Mouse (Mus musculus) stomach, embryonic 15.5 days (tissue): ENCODE measurements around the gene Mon1a. TPM values are rescaled to one million over a fixed set of nuclear protein-coding genes. Genes with fewer than 3 reads are reported as not detected.
A peak's percentile ranks its signal among the peaks of the same experiment; 100 is the strongest.

Source experiments
- ATAC-seq: fragments of 200-750 bp; cut with Nextera tagmentation; 2 replicates; pipeline ENCODE4 v1.8.0; 2017; ENCODE audit warnings: low read depth, moderate number of reproducible peaks, moderate TSS enrichment; ENCODE audit not compliant: insufficient read depth, low FRiP score
- H3K27ac ChIP-seq: fragments of 300-500 bp; sonication (generic); 2 replicates; pipeline ENCODE4 v1.5.1; 2015; ENCODE audit warnings: mild to moderate bottlenecking, inconsistent platforms
- H3K27me3 ChIP-seq: fragments of 300-500 bp; sonication (generic); replicated peaks from 2 replicates; pipeline ENCODE4 v1.6.1; 2015; ENCODE audit warnings: inconsistent platforms
- H3K36me3 ChIP-seq: fragments of 300-500 bp; sonication (generic); 2 replicates; pipeline ENCODE4 v1.6.1; 2015; ENCODE audit warnings: inconsistent platforms
- H3K4me1 ChIP-seq: fragments of 300-500 bp; sonication (generic); 2 replicates; pipeline ENCODE4 v1.6.1; 2015; ENCODE audit warnings: inconsistent platforms
- H3K4me2 ChIP-seq: fragments of 300-500 bp; sonication (generic); 2 replicates; pipeline ENCODE4 v1.6.1; 2015; ENCODE audit warnings: mild to moderate bottlenecking, inconsistent platforms
- H3K4me3 ChIP-seq: fragments of 300-500 bp; sonication (generic); replicated peaks from 2 replicates; pipeline ENCODE4 v1.5.1; 2015; ENCODE audit warnings: inconsistent platforms
- H3K9ac ChIP-seq: fragments of 300-500 bp; sonication (generic); 2 replicates; pipeline ENCODE4 v1.6.1; 2015; ENCODE audit warnings: inconsistent platforms
- H3K9me3 ChIP-seq: fragments of 300-500 bp; sonication (generic); 2 replicates; pipeline ENCODE4 v1.6.1; 2016; ENCODE audit warnings: inconsistent platforms
- WGBS: fragments of 180-500 bp; shearing (Covaris S2); methylation state at CpG from one replicate; pipeline ENCODE4 v1.1.7; 2015; 5-methylcytosine and 5-hydroxymethylcytosine counted together
- polyA plus RNA-seq: library from polyadenylated mRNA; unstranded; fragments of >200 nt; fragmentation: Nextera tagmentation; extraction: Ambion mirVana; gene quantifications from 2 replicates; pipeline ENCODE4 v1.2.1, GENCODE M21; 2015

Mon1a gene
- polyA plus RNA-seq = 19.4 and 21.0 TPM in 2 replicates

GRCm38 (mm10) chr9:107887804-107888266, at the start of gene Mon1a:
Mon1a (plus strand) TSS chr9:107888151.
- Histone ChIP-seq H3K4me1 (peaks cover 15% of the 10 kb centered on the region), H3K4me2 (peak within 1 kb of the TSS; percentile 89), H3K9ac (peak within 1 kb of the TSS; percentile 74), H3K4me3 (peak within 1 kb of the TSS; percentile 87), H3K27me3 (no peaks in the 10 kb centered on the region), H3K9me3 (no peaks in the 10 kb centered on the region), H3K36me3 (no peaks in the 10 kb centered on the region), H3K27ac (peak within 1 kb of the TSS; percentile 81)
- peak; percentile 96 for ATAC-seq
- WGBS = under 1% methylated on average over 28 of the region's 28 CpGs

- 96% methylated on average over 1 of the region's 1 CpGs for WGBS
- Histone ChIP-seq H3K9me3 (no peaks in the 10 kb centered on the region), H3K4me3 (no peak overlapping the region), H3K4me1 (no peaks in the 10 kb centered on the region), H3K4me2 (no peak overlapping the region), H3K27ac (no peak overlapping the region), H3K9ac (no peak overlapping the region), H3K36me3 (peaks cover 6% of the 10 kb centered on the region; the same call in 1 of the 2 replicates), H3K27me3 (no peaks in the 10 kb centered on the region)
- no peak for ATAC-seq
Observed at GRCm38 (mm10) chr9:107838869-107839268, 49.1 kb upstream of the Mon1a start.

- no peak for ATAC-seq
- no peak overlapping the region for H3K9ac ChIP-seq
- H3K4me1 ChIP-seq = no peaks in the 10 kb centered on the region
- H3K27ac ChIP-seq = no peak overlapping the region
- H3K9me3 ChIP-seq = no peaks in the 10 kb centered on the region
- no peak overlapping the region for H3K4me3 ChIP-seq
- H3K4me2 ChIP-seq = no peak overlapping the region
- no peaks in the 10 kb centered on the region for H3K27me3 ChIP-seq
- 91% methylated on average over 2 of the region's 2 CpGs for WGBS
- peaks cover 3% of the 10 kb centered on the region; the same call in 1 of the 2 replicates for H3K36me3 ChIP-seq
Observed at GRCm38 (mm10) chr9:107842709-107843108, 45.2 kb upstream of the Mon1a start.

- H3K4me3 ChIP-seq = no peak overlapping the region
- H3K9ac ChIP-seq = no peak overlapping the region
- H3K4me1 ChIP-seq = no peaks in the 10 kb centered on the region
- no peaks in the 10 kb centered on the region for H3K9me3 ChIP-seq
- no peaks in the 10 kb centered on the region for H3K27me3 ChIP-seq
- H3K4me2 ChIP-seq = no peak overlapping the region
- ATAC-seq = no peak
- no peak overlapping the region for H3K27ac ChIP-seq
- H3K36me3 ChIP-seq = peaks cover 10% of the 10 kb centered on the region; the same call in 1 of the 2 replicates
- WGBS = 96% methylated on average over 7 of the region's 7 CpGs
Observed at GRCm38 (mm10) chr9:107848922-107849321, 39.0 kb upstream of the Mon1a start.

GRCm38 (mm10) chr9:107858343-107858742, 29.6 kb upstream of the Mon1a start:
- 86% methylated on average over 3 of the region's 3 CpGs for WGBS
- H3K9ac ChIP-seq = no peak overlapping the region
- peaks cover 6% of the 10 kb centered on the region; the same call in 1 of the 2 replicates for H3K36me3 ChIP-seq
- no peak overlapping the region for H3K4me2 ChIP-seq
- H3K4me1 ChIP-seq = no peaks in the 10 kb centered on the region
- H3K9me3 ChIP-seq = no peaks in the 10 kb centered on the region
- no peak for ATAC-seq
- no peaks in the 10 kb centered on the region for H3K27me3 ChIP-seq
- no peak overlapping the region for H3K27ac ChIP-seq
- no peak overlapping the region for H3K4me3 ChIP-seq

GRCm38 (mm10) chr9:107864493-107864892, 23.5 kb upstream of the Mon1a start:
- H3K27ac ChIP-seq = no peak overlapping the region
- H3K9ac ChIP-seq = no peak overlapping the region
- H3K4me3 ChIP-seq = no peak overlapping the region
- 68% methylated on average over 1 of the region's 1 CpGs for WGBS
- H3K9me3 ChIP-seq = no peaks in the 10 kb centered on the region
- no peaks in the 10 kb centered on the region for H3K36me3 ChIP-seq
- no peak overlapping the region for H3K4me2 ChIP-seq
- no peaks in the 10 kb centered on the region for H3K27me3 ChIP-seq
- peaks cover under 1% of the 10 kb centered on the region; the same call in 1 of the 2 replicates for H3K4me1 ChIP-seq
- ATAC-seq = no peak

- Histone ChIP-seq H3K27ac (no peak overlapping the region), H3K9me3 (no peaks in the 10 kb centered on the region), H3K4me2 (no peak overlapping the region), H3K4me1 (peaks cover 3% of the 10 kb centered on the region; the same call in 1 of the 2 replicates), H3K9ac (no peak overlapping the region), H3K36me3 (no peaks in the 10 kb centered on the region), H3K27me3 (no peaks in the 10 kb centered on the region), H3K4me3 (no peak overlapping the region)
- 94% methylated on average over 2 of the region's 2 CpGs for WGBS
- no peak for ATAC-seq
Observed at GRCm38 (mm10) chr9:107866081-107866480, 21.9 kb upstream of the Mon1a start.

- no peaks in the 10 kb centered on the region for H3K27me3 ChIP-seq
- H3K9ac ChIP-seq = peak overlapping the region; percentile 95
- H3K9me3 ChIP-seq = no peaks in the 10 kb centered on the region
- peak overlapping the region; percentile 73 for H3K4me2 ChIP-seq
- peak overlapping the region; percentile 98 for H3K4me3 ChIP-seq
- ATAC-seq = peak; percentile 99
- peaks cover 7% of the 10 kb centered on the region; the same call in 1 of the 2 replicates for H3K4me1 ChIP-seq
- H3K27ac ChIP-seq = peak overlapping the region; percentile 98
- under 1% methylated on average over 70 of the region's 80 CpGs for WGBS
- no peaks in the 10 kb centered on the region for H3K36me3 ChIP-seq
Observed at GRCm38 (mm10) chr9:107872350-107873098, 15.4 kb upstream of the Mon1a start.

GRCm38 (mm10) chr9:107873137-107873536, 14.8 kb upstream of the Mon1a start, which contains the start of gene Rbm6:
Rbm6 (minus strand) TSS chr9:107873237.
- 9% methylated on average over 14 of the region's 14 CpGs for WGBS
- Histone ChIP-seq H3K4me3 (peak within 1 kb of the TSS; percentile 98), H3K4me1 (peaks cover 7% of the 10 kb centered on the region; the same call in 1 of the 2 replicates), H3K36me3 (no peaks in the 10 kb centered on the region), H3K4me2 (peak within 1 kb of the TSS; percentile 73), H3K27ac (peak within 1 kb of the TSS; percentile 98), H3K9ac (peak within 1 kb of the TSS; percentile 95), H3K9me3 (no peaks in the 10 kb centered on the region), H3K27me3 (no peaks in the 10 kb centered on the region)
- no peak for ATAC-seq

- Histone ChIP-seq H3K9me3 (no peaks in the 10 kb centered on the region), H3K36me3 (no peaks in the 10 kb centered on the region), H3K4me1 (no peaks in the 10 kb centered on the region), H3K27ac (no peak overlapping the region), H3K4me3 (no peak overlapping the region), H3K9ac (no peak overlapping the region), H3K4me2 (no peak overlapping the region), H3K27me3 (no peaks in the 10 kb centered on the region)
- WGBS = 63% methylated on average over 4 of the region's 4 CpGs
- ATAC-seq = no peak
Observed at GRCm38 (mm10) chr9:107880411-107880810, 7.5 kb upstream of the Mon1a start.

GRCm38 (mm10) chr9:107888267-107888850, 408 bp downstream of the Mon1a start:
- peak overlapping the region; percentile 81 for H3K27ac ChIP-seq
- 0% methylated on average over 18 of the region's 18 CpGs for WGBS
- H3K36me3 ChIP-seq = no peaks in the 10 kb centered on the region
- no peaks in the 10 kb centered on the region for H3K9me3 ChIP-seq
- peaks cover 15% of the 10 kb centered on the region for H3K4me1 ChIP-seq
- peak overlapping the region; percentile 89 for H3K4me2 ChIP-seq
- H3K27me3 ChIP-seq = no peaks in the 10 kb centered on the region
- peak overlapping the region; percentile 87 for H3K4me3 ChIP-seq
- ATAC-seq = peak; percentile 45
- peak overlapping the region; percentile 74 for H3K9ac ChIP-seq

GRCm38 (mm10) chr9:107890260-107890659, 2.3 kb downstream of the Mon1a start:
- peaks cover 15% of the 10 kb centered on the region for H3K4me1 ChIP-seq

More at GRCm38 (mm10) chr9:107890260-107890659, 2.3 kb downstream of the Mon1a start:
- Histone ChIP-seq H3K9me3 (no peaks in the 10 kb centered on the region), H3K4me2 (0 out of 2 replicates have a peak overlapping the region, but pooled peaks have one; percentile 16), H3K27ac (peak overlapping the region; percentile 81), H3K4me3 (0 out of 2 replicates have a peak overlapping the region, but pooled peaks have one; percentile 7), H3K36me3 (no peaks in the 10 kb centered on the region), H3K9ac (no peak overlapping the region), H3K27me3 (no peaks in the 10 kb centered on the region)
- WGBS = 67% methylated on average over 6 of the region's 6 CpGs
- no peak for ATAC-seq
